Mouse (Mus musculus) inflammation-experienced regulatory T-cells, adult 16 weeks (primary cell): ENCODE measurements around the gene Crebbp. TPM values are rescaled to one million over a fixed set of nuclear protein-coding genes. Genes with fewer than 3 reads are reported as not detected.

Source experiments
- polyA plus RNA-seq: library from polyadenylated mRNA; unstranded; fragments of 100-300 nt; shearing (Covaris generic); gene quantifications from one replicate; pipeline ENCODE4 v1.2.1, GENCODE M21; 2017

Crebbp gene
- 23.0 TPM for polyA plus RNA-seq

DNA sequence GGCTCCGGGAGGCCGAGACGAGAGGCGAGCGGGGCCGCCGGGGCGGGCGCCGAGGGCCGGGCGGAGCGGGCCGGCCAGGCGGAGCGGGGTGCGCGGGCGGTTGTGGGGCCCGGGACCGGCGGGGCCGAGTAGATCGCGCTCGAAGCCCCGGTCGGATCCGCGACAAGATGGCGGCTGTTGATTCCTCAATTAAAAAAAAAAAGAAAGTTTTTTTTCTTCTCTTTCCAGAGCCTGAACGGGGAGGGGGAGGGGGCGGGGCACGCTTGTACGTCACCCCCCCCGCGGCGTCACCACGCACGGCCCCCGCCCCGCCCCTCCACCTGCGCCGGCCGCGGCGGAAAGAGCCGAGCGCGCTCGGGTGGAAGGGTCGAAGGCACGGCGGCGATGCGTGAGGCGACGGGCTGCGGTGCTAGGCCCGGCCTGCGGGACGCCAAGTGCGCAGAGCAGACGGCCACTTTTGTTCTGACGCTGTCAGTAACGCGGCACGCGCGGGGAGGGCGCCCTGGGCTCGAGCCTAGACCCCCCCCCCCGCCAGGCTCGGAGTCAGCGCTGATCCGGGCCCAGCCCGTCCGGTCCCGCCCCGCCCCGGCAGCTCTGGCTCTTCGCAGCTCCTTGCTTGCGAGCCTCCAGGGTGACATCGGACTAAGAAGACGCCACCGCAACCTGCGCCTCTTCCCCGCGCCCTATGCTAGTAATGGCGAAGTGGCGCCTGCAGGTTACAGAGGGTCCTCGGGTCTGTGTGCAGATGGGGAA is at the start of gene Crebbp:
TSS of gene Crebbp (minus strand) at position 199 of the 753 bp plus-strand sequence.

DNA sequence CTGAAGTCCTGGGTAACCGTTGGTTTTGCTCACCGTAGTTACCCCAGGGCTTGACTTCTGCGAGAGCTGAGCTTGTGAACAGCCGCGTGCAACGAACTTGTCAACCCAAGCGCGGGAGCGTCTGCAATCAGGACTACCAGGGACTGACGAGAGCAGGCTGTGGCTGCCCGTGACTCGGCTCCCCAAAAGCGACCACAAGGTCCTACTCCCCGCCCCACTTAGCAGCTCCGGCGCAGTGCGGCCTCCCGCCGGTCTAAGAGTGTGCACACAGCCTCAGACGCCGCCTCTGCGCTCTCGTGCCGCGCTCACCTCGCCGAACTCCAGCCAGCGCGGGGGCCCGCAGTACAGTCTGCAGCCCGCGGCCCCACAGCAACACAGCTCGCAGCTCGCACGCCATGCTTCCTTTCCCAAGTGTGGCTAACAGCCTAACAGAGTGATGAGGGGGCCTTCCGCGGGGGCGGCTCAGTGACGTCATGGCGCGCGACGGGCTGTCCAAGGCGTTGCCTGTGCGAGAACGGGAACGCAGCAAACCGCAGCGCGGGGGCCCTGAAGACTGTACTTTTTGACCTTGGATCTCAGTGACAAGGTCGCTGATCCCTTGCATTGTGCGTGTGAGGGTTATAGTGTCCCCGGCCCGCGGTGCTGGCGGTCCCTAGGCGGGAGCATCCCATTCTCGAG is 136.3 kb downstream of the Crebbp start, which contains the start of gene Trap1:
TSS of gene Trap1 (minus strand) at position 444 of the 678 bp plus-strand sequence.

DNA sequence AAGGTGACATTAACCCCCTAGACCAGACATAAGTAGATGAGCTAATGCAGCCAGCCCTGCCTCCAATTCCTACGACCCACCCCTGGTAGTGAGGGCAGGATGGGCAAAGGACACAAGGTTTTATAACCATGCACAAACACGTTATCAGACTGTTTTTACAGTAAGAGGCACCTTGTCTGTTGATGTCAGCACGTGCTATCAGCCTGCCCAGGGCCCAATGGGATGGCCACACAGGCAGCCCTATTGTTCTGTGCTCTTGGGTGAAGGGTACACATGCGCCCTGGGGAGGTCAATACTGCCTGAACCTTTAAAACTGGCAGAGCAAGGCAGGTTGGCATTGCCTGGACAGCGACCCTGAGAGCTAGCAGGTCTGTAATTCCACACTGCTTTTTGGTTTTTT is 177.0 kb downstream of the Crebbp start, which contains the start of gene Dnase1:
TSS of gene Dnase1 (plus strand) at position 136 of the 400 bp plus-strand sequence.

Other genes starting within 250 kb of the Crebbp start
- gene Nlrc3, start 237.4 kb downstream of the Crebbp start, polyA plus RNA-seq = 100 TPM
- gene Slx4, start 210.2 kb downstream of the Crebbp start, polyA plus RNA-seq = 48.4 TPM
- gene Dnase1, start 177.1 kb downstream of the Crebbp start, polyA plus RNA-seq = 4.8 TPM
- 78.7 TPM for gene Trap1, start 136.2 kb downstream of the Crebbp start, polyA plus RNA-seq
- 0.68 TPM for gene Adcy9, start 206.5 kb upstream of the Crebbp start, polyA plus RNA-seq